Mouse (Mus musculus): ENCODE data around the gene Rbm10.

The Rbm10 gene

DNA sequence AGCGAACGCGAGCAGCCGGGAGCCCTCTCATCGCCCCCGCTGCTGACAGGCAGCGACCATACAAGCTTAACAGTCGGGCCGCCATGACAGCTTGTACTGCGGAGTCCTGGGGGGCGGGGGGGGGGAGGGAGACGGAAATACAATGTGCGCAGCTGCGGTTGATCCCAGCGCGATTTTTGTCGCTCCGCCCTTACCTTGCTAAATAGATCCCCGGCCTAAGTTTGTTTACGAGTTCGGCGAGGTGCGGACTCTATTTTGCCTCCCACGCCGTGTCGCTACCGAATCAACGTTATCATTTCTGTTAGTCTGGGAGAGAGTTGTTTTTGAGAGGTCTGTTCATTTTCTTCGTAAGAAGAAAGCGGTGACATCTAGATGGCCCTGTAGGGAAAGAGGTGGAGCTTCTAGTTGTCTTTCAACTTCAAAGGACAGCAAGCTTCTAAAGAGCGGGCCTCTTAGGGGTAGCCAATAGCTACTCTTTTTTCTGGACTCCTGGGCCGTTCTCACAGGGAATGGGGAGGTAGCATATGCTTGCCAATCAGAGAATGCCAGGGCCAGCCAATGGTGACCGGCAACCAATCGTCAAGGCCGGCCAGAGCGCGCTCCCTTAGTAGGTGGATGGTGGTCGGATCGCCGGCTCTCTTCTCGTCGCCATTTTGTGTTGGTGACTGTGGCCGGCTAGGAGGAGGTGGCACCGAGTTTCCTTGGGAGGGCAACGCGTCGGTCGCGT, at the start of gene Rbm10, which contains the start of gene Ndufb11:
Rbm10 (plus strand) TSS at position 328 of the 727 bp plus-strand sequence.
Ndufb11 (minus strand) TSS at position 444 of the 727 bp plus-strand sequence.
- ATAC-seq (ENCODE audit: low TSS enrichment): peak; percentile 91

DNA sequence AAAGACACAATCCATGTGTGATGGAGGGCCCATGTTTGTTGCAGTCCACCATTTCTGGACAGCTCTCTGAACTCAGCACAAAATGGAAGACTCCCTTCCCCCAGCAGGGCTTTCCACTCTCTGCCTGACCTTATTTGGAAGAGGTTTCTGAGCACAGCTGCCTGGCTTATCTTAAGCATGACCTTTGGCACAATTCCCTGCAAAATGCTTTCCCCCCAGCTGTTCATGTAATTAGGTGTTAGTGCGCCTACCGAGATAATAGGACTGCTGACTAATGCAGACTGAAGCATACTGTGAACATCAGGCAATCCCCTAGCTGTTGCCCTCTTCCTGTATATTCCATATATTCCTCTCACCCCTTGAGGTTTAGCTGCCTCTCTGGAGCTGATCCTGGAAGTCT, 46.3 kb upstream of the Rbm10 start:
- no peak for ATAC-seq (ENCODE audit: low TSS enrichment)

DNA sequence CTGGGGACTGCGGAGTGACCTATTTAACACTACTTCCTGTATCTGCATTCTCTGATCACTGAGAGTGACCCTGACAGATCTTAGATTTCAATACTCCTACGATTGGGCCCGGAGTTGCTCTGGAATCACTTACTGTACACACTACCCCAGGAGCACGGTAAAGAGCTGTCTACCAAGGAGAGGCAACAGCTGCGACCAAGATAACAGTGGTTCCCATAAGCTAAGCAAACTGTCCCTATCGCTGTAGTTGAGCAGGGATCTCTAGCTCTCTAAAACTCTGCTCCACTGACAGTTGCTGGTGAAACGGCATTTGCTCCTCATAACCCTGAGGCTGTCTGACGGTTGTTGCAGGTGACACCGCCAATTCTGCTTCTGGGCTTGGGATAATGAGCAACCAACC, 44.6 kb upstream of the Rbm10 start:
- ATAC-seq (ENCODE audit: low TSS enrichment): no peak

DNA sequence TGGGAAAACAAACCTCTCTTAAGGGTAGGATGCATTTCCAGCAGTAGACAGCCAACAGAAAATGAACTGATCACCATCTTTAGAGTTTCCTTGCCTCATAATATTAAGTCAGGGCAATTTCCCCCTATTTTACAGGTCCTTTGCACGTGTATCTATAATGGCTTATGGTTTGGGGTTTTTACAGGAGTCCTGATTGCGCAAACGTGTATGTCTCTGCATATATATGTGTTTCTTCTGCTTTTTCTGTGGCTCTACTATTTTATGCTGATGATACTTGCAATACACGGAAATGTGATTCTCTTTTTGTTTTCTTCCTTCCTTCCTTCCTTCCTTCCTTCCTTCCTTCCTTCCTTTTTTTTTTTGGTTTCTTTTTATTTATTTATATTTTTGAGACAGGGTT, 43.4 kb upstream of the Rbm10 start:
- no peak for ATAC-seq (ENCODE audit: low TSS enrichment)

DNA sequence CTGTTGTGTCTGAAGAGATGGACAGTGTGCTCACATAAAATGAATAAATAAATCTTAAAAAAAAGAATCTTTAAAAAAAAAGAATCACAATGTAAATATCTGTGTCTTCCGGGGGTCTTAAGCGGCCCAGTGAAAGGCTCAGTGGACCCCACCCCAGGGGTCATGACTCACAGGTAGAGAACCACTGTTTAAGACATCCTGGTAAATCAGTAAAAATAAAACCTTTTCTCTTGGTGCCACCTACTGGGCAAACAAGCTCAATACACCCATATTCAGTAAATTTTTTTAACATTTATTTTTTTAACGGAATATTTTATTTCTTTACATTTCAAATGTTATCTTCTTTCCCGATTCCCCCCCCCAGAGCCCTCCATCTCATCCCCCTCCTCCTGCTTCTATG, 29.3 kb upstream of the Rbm10 start:
- no peak for ATAC-seq (ENCODE audit: low TSS enrichment)

DNA sequence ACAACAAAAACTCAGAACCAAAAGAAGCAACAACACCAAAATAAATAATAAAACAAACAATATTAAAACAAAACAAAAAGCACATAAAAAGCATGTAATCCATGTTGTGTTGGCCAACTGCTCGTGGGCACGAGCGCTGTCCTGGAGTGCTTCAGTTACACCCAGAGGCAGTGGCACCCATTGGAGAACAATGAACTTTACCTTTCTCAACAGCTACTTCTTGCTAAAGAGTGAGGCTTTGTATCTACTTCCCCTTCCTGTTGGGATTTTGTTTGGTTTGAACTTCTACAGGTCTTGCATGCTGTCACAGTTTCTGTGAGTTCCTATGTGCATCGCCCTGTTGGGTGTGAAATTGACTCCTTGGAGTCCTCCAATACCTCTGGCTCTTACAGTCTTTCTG, 8.8 kb upstream of the Rbm10 start:
- no peak for ATAC-seq (ENCODE audit: low TSS enrichment)

DNA sequence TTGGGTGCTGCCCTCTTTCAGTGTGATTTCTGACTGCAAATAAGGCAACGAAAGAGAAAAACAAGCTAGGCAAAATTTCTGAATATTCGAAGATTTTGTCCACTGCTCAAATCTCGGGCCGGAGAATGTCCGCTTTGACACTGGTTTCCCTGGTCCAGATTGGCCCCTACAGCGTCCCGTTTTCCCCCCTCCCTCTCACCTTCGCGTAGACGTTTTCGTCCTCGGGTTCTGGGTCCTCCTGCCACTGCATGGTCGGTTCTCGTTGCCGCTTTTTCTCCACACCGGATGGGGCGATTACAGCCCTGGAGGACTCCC, 485 bp upstream of the Rbm10 start:
- ATAC-seq (ENCODE audit: low TSS enrichment): peak; percentile 53

DNA sequence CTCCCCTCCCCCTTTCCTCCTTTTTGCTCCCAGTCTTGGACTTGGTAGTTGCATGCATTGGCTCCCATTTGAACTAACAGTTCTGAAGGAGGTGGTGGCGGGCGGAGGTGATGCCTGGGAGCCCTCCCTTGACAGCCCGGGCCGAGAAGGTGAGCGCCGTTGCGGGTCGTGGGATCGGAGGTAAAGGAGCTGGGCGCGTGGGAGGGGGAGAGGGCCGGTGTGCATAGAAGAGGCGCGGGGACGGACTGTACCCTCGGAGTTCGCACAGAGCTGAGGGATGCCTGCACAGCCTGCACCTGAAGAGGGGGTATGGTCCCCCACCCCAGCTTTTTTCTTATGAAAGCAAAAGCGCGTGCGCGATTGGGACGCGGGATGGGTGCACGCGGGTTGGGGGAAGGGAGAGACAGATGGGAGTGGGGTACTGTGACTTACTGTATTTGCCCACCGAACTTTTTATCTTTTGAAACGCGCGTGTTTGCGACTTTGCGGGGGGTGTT, 648 bp downstream of the Rbm10 start:
- peak; percentile 36 for ATAC-seq (ENCODE audit: low TSS enrichment)

DNA sequence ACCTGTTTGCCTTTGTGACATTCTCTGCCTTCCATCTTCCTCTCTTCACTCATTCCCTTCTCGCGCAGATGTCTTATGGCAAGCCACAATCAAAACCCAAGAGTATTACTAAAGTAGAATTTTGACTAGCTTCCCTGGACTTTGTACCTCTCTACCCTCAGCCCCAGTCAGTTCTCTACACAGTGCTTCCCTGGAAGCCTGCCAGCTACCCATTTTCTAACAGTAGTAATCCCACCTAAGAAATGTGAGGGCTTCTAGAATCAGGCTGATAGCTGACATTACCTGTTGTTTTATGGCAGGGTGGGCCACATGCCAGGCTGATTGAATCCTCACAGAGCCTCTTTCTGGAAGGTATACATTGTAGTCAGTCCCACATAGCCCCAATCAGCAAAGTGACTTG, 20.8 kb downstream of the Rbm10 start:
- ATAC-seq (ENCODE audit: low TSS enrichment): no peak

DNA sequence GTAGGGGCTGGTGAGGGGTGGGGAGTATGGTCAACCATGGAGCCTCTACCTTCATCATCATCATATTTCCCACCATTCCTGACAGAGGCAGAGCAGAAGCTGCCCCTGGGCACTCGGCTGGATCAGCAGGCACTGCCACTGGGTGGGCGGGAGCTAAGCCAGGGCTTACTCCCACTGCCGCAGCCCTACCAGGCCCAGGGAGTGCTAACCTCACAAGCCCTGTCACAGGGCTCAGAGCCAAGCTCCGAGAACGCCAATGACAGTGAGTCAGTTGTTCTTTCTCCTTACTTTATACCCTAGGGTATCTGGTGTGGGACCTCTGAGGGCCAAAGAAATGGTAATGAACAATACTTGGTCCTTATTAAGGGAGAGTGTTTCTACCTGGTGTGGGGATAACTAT, 27.5 kb downstream of the Rbm10 start:
- no peak for ATAC-seq (ENCODE audit: low TSS enrichment)

DNA sequence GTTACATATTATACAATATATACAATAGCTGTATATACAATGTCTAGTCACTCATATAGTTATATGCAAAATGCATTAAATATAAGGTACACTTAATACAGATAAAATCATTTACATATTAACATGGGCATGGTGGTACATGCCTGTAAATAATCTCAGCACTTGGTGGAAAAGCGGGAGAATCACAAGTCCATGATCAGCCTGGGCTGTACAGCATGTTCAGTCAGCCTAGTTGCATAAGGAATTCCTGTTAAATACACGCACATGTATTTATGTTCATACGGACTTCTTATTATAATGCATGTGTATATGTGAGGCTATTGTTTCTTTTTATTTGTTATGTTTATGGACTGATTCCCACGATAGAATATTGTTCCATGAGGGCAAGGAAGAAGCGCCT, 40.3 kb downstream of the Rbm10 start:
- ATAC-seq (ENCODE audit: low TSS enrichment): no peak

DNA sequence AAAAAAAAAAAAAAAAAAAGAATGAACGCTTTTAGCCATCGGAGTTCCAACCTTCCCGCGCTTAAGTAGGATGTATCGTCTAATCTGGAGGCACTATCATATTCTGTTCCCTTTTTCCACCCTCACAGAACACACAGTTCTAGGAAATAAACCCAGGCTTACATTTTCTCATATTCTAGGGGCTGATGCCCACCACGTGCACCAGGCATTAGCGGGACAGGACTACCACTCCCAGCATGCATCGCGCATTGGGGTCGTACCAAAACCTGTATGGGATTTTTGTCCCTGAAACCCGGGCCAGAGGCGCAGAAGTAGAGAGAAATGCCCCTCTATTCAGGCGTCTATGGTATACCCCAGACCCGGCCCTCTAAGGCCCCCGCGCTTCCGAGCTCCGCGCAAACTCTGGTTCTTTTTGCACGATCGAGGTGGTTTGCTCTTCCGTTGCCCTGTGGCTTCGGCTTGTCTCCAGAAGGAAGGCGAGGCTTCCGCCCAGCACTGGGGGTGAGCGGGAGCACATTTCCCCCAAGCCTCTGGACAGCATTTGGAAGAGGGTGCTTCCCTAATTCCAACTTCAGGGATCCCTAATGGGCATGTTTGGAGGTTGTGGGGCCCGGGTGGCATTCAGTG, 40.8 kb downstream of the Rbm10 start, which contains the start of gene Uba1:
Uba1 (plus strand) TSS at position 301 of the 627 bp plus-strand sequence.
- peak; percentile 80 for ATAC-seq (ENCODE audit: low TSS enrichment)

DNA sequence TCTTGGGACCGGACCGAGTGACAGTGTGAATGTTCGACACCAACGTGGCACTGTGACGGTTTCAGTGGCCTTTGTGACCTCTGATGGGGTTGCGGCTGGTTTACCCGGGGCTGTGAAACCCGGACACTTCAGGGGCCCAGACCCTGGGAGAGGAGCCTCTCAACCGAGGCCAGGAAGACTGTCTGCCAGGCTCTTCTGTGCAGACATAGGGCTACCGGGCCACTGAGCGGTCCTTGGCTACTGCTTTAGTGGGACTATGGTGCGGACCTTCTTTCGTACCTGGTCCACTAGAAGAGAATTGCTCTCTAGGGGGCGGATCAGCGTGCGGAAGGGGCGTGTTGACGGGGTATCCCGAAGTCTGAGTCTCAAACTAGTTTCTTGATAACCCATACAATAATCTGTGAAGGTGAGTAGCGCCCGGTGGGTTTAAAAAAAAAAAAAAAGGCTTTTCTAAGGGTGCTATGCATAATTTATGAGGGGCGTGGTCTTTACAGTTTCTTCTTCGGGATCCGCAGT, 41.6 kb downstream of the Rbm10 start:
- no peak for ATAC-seq (ENCODE audit: low TSS enrichment)

DNA sequence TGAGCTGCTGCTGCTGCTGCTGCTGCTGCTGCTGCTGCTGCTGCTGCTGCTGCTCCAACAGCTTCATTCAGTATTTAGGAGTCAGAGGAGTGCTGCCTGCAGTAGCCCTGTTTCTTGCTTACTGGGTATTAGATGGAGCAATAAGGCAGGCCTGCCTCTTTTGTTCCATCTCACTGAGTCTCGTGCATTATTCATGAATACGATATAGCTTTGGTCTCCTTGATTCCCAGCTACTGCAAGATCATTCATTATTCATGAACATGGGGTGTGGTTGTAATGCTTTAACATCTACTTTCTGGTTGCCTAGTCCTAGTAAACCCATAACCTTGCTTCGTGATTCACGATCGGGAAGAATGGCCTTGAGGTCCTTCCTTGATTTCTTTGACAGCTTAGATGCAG, 45.0 kb downstream of the Rbm10 start:
- ATAC-seq (ENCODE audit: low TSS enrichment): peak; percentile 60

DNA sequence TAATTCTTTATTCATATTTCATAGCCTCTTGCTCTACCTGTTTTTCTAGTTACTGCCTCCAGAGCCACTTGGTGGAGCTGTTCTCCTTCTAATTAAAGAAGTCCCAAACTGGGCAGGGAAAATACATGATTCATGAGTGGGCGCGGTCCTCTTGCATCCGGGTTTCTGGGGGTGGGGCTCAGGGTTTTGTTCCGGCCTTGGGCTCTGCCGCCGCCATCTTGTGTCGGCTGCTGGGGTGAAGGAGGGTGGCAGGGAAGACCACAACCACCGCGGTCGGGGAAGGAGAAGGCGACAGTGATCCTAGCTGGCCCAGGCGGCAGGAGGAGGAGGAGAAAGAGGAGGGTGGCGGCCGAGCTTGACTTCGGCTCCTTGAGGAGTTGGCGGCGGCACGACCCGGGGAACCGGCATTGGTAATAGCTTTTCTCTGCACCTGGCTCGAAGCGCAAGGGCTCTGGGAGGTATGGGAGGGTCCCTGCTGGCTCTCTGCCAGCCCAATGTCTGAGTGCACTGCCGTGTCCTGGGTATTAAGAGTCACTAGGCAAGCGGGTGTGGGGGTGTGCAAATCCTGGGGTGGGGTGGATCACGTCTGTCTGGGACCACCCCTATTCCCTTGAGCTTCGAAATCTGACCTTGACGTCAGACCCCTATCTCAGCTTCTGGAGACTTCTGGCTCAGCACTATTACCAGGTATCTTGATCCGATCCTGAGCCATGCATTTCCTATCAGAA, 45.6 kb downstream of the Rbm10 start:
- peak; percentile 84 for ATAC-seq (ENCODE audit: low TSS enrichment)

DNA sequence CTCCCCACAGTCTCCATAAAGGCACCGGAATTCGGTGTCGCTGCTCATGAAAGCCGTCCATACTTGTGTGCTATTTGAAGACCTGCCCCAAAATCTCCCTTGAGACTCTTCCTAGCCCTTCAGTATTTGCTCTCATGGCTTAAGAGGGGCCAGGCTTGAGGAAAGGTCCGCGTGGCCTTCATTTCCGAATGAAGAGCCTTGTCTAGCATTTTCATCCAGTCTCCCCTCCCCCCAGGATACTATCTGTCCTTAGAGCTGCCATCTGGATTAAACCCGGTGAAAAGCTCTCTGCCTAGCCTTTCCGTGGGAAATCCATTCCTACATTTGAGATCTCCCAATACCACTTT, 46.1 kb downstream of the Rbm10 start:
- 0 out of 2 replicates have a peak, but pooled peaks have one; percentile 11 for ATAC-seq (ENCODE audit: low TSS enrichment)

DNA sequence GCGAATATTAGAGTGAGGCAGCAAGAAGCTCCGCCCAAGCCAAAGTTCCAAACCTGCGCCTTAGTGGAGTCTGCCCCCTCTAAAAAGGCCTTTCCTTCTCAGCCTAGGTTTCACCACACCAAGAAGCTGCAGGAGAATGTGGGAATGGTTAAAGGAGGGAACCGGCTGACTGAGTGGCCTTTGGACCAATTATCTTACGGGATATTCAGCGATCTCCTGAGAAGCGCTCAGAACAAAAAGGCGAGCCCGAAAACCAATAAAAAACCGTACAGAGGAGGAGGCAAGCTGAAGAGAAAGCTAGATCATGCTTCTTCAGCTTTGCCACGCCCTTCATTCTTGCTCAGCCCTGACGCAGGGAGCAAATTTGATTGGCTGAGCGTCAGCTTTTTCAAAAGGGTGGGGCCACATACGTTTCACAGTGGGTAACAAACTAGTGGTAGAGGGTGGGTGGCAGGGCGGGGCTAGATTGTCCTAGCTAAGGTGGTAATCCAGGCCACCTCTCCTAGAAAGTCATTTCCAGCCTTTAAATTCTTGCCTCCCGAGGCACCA, 70.3 kb downstream of the Rbm10 start, which contains the start of gene Cdk16:
Cdk16 (plus strand) TSS at position 436 of the 549 bp plus-strand sequence.
- peak; percentile 91 for ATAC-seq (ENCODE audit: low TSS enrichment)

DNA sequence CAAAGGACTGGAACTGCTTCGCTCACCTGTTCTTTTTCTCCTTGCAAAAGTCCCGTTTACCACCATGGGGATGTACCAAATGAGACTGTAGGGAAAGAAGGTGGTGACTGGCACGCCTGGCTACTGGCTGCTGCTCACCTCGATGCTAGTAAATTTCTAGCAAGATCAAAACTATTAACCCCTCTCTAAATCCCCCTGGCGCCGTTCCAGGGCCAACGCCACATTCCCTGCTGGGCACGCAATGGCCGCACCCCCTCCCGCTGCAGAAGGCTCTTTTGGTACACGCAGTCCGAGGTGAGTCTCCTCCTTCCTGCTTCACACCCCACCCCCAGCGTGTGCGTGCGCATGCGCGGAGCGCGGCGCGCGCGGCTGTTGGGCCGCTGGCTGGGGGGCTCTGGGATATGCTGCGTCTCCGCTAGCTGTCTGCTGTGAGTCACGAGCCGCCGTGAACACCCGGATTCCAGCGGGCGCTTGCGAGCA, 70.8 kb downstream of the Rbm10 start:
- peak; percentile 71 for ATAC-seq (ENCODE audit: low TSS enrichment)

DNA sequence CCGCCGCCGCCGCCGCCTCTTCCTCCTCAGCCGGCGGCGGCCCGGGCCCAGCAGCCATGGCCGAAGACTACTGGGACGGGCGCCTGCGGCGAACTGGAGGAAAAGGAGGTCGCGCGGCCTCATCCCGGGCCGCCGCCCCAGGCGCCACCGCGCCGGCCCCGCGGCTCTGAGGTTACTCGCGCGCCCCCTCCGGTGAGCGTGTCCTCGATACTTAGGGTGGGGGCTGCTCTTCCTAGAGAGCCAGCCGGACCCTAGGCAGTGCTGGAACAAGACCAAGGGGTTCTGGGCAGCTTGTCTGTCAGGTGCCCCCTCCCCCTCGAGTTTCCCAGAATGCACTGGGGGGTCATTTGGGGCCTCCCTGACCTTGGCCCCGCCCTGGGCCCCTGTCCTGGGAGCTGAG, 71.3 kb downstream of the Rbm10 start:
- peak; percentile 15; the same call in 1 of the 2 replicates for ATAC-seq (ENCODE audit: low TSS enrichment)

DNA sequence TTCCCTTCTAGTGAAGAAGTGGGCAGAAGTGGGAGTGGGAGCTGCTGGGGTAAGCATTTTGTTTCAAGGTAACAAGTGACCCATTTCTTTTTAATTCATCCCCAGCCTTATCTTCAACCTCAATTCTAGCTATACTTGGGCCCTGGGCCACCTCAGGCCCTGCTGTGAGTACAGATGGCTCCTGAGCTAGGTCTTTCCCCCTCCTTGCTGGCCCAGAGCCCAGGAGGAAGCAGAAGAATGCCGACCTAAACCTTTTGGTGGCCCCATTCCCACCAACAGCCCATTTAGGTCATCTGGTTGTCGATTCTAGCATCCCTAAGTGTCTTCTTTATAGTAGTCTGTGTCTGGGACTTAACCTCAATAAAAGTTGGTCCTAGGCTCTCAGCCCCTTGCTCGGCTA, 74.3 kb downstream of the Rbm10 start:
- no peak for ATAC-seq (ENCODE audit: low TSS enrichment)

DNA sequence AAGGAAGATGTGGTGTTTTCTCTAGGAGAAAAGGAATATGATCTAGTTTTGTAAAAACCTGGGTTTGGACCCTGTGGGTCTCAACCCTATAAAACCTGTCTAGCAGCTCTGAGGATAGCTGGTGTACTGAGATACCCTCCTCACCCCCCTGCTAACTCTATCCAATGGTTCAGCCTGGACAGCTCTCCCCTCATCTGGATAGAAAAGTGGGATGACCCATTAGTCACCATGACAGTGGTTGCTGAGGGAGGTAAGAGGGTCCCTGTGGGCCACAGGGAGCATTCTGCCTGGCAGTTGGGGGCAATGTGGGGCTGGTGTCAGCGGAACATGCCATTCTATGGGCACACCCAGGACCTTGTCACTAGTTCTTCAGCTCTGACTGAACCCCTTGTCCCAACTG, 75.3 kb downstream of the Rbm10 start:
- ATAC-seq (ENCODE audit: low TSS enrichment): no peak

DNA sequence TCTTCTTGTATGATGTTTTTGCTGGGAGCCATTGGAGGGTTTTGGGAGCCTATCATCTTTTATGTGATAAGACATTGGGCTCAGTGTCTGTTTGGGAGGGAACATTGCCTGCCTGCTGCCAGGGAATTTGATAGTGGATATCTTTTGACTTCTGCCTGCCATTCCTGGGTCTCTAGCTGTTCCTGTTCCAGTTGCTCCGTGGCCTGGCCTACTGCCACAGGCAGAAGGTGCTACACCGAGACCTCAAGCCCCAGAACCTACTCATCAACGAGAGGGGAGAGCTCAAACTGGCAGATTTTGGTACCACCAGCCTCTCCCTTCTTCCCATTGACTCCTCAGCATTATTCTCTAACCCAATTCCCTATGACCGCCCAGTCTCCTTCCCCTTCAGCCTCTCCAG, 78.5 kb downstream of the Rbm10 start:
- ATAC-seq (ENCODE audit: low TSS enrichment): no peak
